Mouse (Mus musculus): ENCODE measurements around the gene E430018J23Rik. TPM values are rescaled to one million over a fixed set of nuclear protein-coding genes. Genes with fewer than 3 reads are reported as not detected.
"Not testable (repeated sequence)": the region's sequence is repeated elsewhere in the genome, so short reads cannot be mapped to it uniquely, and the experiment has no call there.

The E430018J23Rik gene
- polyA plus RNA-seq, 1 experiment: 1.9 TPM

- Histone ChIP-seq H3K4me1 (ENCODE audit: control insufficient read depth, insufficient read depth, low read length) (peaks cover 4% of the 10 kb centered on the region), H3K4me3 (replicated peaks; ENCODE audit: control insufficient read depth, low read depth, low read length) (no peak overlapping the region), H3K27ac (ENCODE audit: control insufficient read depth, insufficient read depth, low read depth, low read length, poor library complexity) (no peak overlapping the region)
- WGBS: 84% methylated on average over 7 of the region's 7 CpGs
- TF ChIP-seq CTCF (IDR thresholded peaks at IDR 0.05; ENCODE audit: control insufficient read depth, insufficient read depth, low read length): no peak
- no peak for TF ChIP-seq POLR2A (IDR thresholded peaks at IDR 0.05; ENCODE audit: borderline replicate concordance, control insufficient read depth, low read depth, low read length)
These were observed 3.1 kb downstream of the E430018J23Rik start for GRCm38 (mm10) chr7:127390306-127390705.

GRCm38 (mm10) chr7:127388201-127388600 is 5.2 kb downstream of the E430018J23Rik start:
- not testable (repeated sequence) for H3K4me1 ChIP-seq (ENCODE audit: control insufficient read depth, insufficient read depth, low read length); H3K27ac ChIP-seq (ENCODE audit: control insufficient read depth, insufficient read depth, low read depth, low read length, poor library complexity); H3K4me3 ChIP-seq (replicated peaks; ENCODE audit: control insufficient read depth, low read depth, low read length)

GRCm38 (mm10) chr7:127386641-127387392 is 6.6 kb downstream of the E430018J23Rik start, which contains the start of gene 9130019O22Rik:
Gene 9130019O22Rik, minus strand, starts transcription at chr7:127387166.
- TF ChIP-seq POLR2A (IDR thresholded peaks at IDR 0.05; ENCODE audit: borderline replicate concordance, control insufficient read depth, low read depth, low read length): peak; percentile 52; the same call in 1 of the 2 replicates
- no peak for TF ChIP-seq CTCF (IDR thresholded peaks at IDR 0.05; ENCODE audit: control insufficient read depth, insufficient read depth, low read length)
- WGBS: 7% methylated on average over 38 of the region's 38 CpGs
- H3K27ac ChIP-seq (ENCODE audit: control insufficient read depth, insufficient read depth, low read depth, low read length, poor library complexity): peak within 1 kb of the TSS; percentile 21; the same call in 1 of the 2 replicates

GRCm38 (mm10) chr7:127385560-127385959 is 7.9 kb downstream of the E430018J23Rik start:
- not testable (repeated sequence) for H3K4me1 ChIP-seq (ENCODE audit: control insufficient read depth, insufficient read depth, low read length); H3K27ac ChIP-seq (ENCODE audit: control insufficient read depth, insufficient read depth, low read depth, low read length, poor library complexity); H3K4me3 ChIP-seq (replicated peaks; ENCODE audit: control insufficient read depth, low read depth, low read length)
- 86% methylated on average over 4 of the region's 4 CpGs for WGBS

More at GRCm38 (mm10) chr7:127386641-127387392, 6.6 kb downstream of the E430018J23Rik start, which contains the start of gene 9130019O22Rik:
- H3K4me1 ChIP-seq (ENCODE audit: control insufficient read depth, insufficient read depth, low read length): no peaks in the 10 kb centered on the region
- H3K4me3 ChIP-seq (replicated peaks; ENCODE audit: control insufficient read depth, low read depth, low read length): peak within 1 kb of the TSS; percentile 85

- Histone ChIP-seq H3K4me1 (ENCODE audit: control insufficient read depth, insufficient read depth, low read length) (no peaks in the 10 kb centered on the region; the same call in 1 of the 2 replicates), H3K27ac (ENCODE audit: control insufficient read depth, insufficient read depth, low read depth, low read length, poor library complexity) (no peak overlapping the region), H3K4me3 (replicated peaks; ENCODE audit: control insufficient read depth, low read depth, low read length) (no peak overlapping the region)
- no peak for TF ChIP-seq POLR2A (IDR thresholded peaks at IDR 0.05; ENCODE audit: borderline replicate concordance, control insufficient read depth, low read depth, low read length)
- TF ChIP-seq CTCF (IDR thresholded peaks at IDR 0.05; ENCODE audit: control insufficient read depth, insufficient read depth, low read length): no peak
- 40% methylated on average over 6 of the region's 6 CpGs for WGBS
These were observed 15.0 kb downstream of the E430018J23Rik start for GRCm38 (mm10) chr7:127378310-127378921.

- H3K4me1 ChIP-seq (ENCODE audit: control insufficient read depth, insufficient read depth, low read length): not testable (repeated sequence)
- H3K4me3 ChIP-seq (replicated peaks; ENCODE audit: control insufficient read depth, low read depth, low read length): peak within 1 kb of the TSS; percentile 96
- peak within 1 kb of the TSS; percentile 28 for H3K27ac ChIP-seq (ENCODE audit: control insufficient read depth, insufficient read depth, low read depth, low read length, poor library complexity)
- WGBS: under 1% methylated on average over 49 of the region's 49 CpGs
- peak; percentile 68 for TF ChIP-seq CTCF (IDR thresholded peaks at IDR 0.05; ENCODE audit: control insufficient read depth, insufficient read depth, low read length)
These were observed 17.9 kb downstream of the E430018J23Rik start, which contains the start of gene Zfp747 for GRCm38 (mm10) chr7:127375271-127376245. Gene Zfp747, minus strand, starts transcription at chr7:127376050.

- not testable (repeated sequence) for H3K4me1 ChIP-seq (ENCODE audit: control insufficient read depth, insufficient read depth, low read length); H3K4me3 ChIP-seq (replicated peaks; ENCODE audit: control insufficient read depth, low read depth, low read length)
- 87% methylated on average over 3 of the region's 3 CpGs for WGBS
These were observed 21.6 kb downstream of the E430018J23Rik start for GRCm38 (mm10) chr7:127371870-127372269.

GRCm38 (mm10) chr7:127371213-127371612 is 22.2 kb downstream of the E430018J23Rik start:
- no peak overlapping the region for H3K4me3 ChIP-seq (replicated peaks; ENCODE audit: control insufficient read depth, low read depth, low read length)
- WGBS: 50% methylated on average over 2 of the region's 2 CpGs

More at GRCm38 (mm10) chr7:127371870-127372269, 21.6 kb downstream of the E430018J23Rik start:
- H3K27ac ChIP-seq (ENCODE audit: control insufficient read depth, insufficient read depth, low read depth, low read length, poor library complexity): not testable (repeated sequence)

More at GRCm38 (mm10) chr7:127371213-127371612, 22.2 kb downstream of the E430018J23Rik start:
- TF ChIP-seq CTCF (IDR thresholded peaks at IDR 0.05; ENCODE audit: control insufficient read depth, insufficient read depth, low read length): no peak
- TF ChIP-seq POLR2A (IDR thresholded peaks at IDR 0.05; ENCODE audit: borderline replicate concordance, control insufficient read depth, low read depth, low read length): no peak
- Histone ChIP-seq H3K27ac (ENCODE audit: control insufficient read depth, insufficient read depth, low read depth, low read length, poor library complexity) (no peak overlapping the region), H3K4me1 (ENCODE audit: control insufficient read depth, insufficient read depth, low read length) (no peaks in the 10 kb centered on the region; the same call in 1 of the 2 replicates)

All from bone marrow, adult 2 months (tissue).